Mouse (Mus musculus) cortical plate, adult 2 months (tissue): ENCODE data around the gene Klhl25. TPM values are rescaled to one million over a fixed set of nuclear protein-coding genes. Genes with fewer than 3 reads are reported as not detected.
A peak's percentile ranks its signal among the peaks of the same experiment; 100 is the strongest.

ENCODE experiments used
- H3K27ac ChIP-seq: fragments of 200-500 bp; 2 replicates; pipeline ENCODE4 v1.5.1; 2012; ENCODE audit warnings: low read length, control low read depth, inconsistent platforms; ENCODE audit not compliant: insufficient read depth
- H3K4me1 ChIP-seq: fragments of 200-500 bp; 2 replicates; pipeline ENCODE4 v1.6.1; 2011; ENCODE audit warnings: low read length; ENCODE audit not compliant: control insufficient read depth, insufficient read depth
- H3K4me3 ChIP-seq: fragments of 200-500 bp; 2 replicates; pipeline ENCODE4 v1.5.1; 2011; ENCODE audit warnings: mild to moderate bottlenecking, low read length, control low read depth; ENCODE audit not compliant: insufficient read depth
- CTCF ChIP-seq: fragments of 200-500 bp; IDR thresholded peaks from 2 replicates; pipeline ENCODE4 v1.5.1; 2011; ENCODE audit warnings: mild to moderate bottlenecking, control low read depth, low read length; ENCODE audit not compliant: insufficient read depth; ENCODE audit errors: extremely low read depth
- POLR2A ChIP-seq: fragments of 200-500 bp; IDR thresholded peaks from 2 replicates; pipeline ENCODE4 v1.6.1; 2011; ENCODE audit warnings: mild to moderate bottlenecking, low read length, control low read depth; ENCODE audit not compliant: insufficient read depth; ENCODE audit errors: extremely low read depth
- polyA plus RNA-seq: library from polyadenylated mRNA; depleted of rRNA; stranded (reverse); fragments of >200 nt; gene quantifications from 2 replicates; pipeline ENCODE4 v1.2.3, GENCODE M21; 2012; rRNA removed

Gene Klhl25
- 7.8 and 8.0 TPM in 2 replicates for polyA plus RNA-seq

GRCm38 (mm10) chr7:75848115-75848775 lies at the start of gene Klhl25:
Gene Klhl25 (plus strand): TSS chr7:75848310.
- Histone ChIP-seq H3K27ac (peak within 1 kb of the TSS; percentile 66), H3K4me1 (peaks cover 10% of the 10 kb centered on the region; the same call in 1 of the 2 replicates), H3K4me3 (peak within 1 kb of the TSS; percentile 93)
- TF ChIP-seq CTCF: no peak
- 0 out of 2 replicates have a peak, but pooled peaks have one; percentile 17 for TF ChIP-seq POLR2A

- no peaks in the 10 kb centered on the region; the same call in 1 of the 2 replicates for H3K4me1 ChIP-seq
- H3K27ac ChIP-seq: no peak overlapping the region
- H3K4me3 ChIP-seq: no peak overlapping the region
- TF ChIP-seq CTCF (no peak), POLR2A (no peak)
Observed at GRCm38 (mm10) chr7:75800530-75800929, 47.6 kb upstream of the Klhl25 start.

- no peak for TF ChIP-seq POLR2A
- TF ChIP-seq CTCF: no peak
- Histone ChIP-seq H3K4me3 (no peak overlapping the region), H3K4me1 (no peaks in the 10 kb centered on the region; the same call in 1 of the 2 replicates), H3K27ac (no peak overlapping the region)
Observed at GRCm38 (mm10) chr7:75801022-75801421, 47.1 kb upstream of the Klhl25 start.

GRCm38 (mm10) chr7:75801621-75802358 lies 46.3 kb upstream of the Klhl25 start:
- Histone ChIP-seq H3K4me1 (no peaks in the 10 kb centered on the region), H3K27ac (no peak overlapping the region), H3K4me3 (no peak overlapping the region)
- TF ChIP-seq POLR2A (no peak), CTCF (no peak)

- no peak overlapping the region for H3K4me3 ChIP-seq
- no peaks in the 10 kb centered on the region for H3K4me1 ChIP-seq
- TF ChIP-seq CTCF (no peak), POLR2A (no peak)
- H3K27ac ChIP-seq: no peak overlapping the region
Observed at GRCm38 (mm10) chr7:75802887-75803286, 45.2 kb upstream of the Klhl25 start.

GRCm38 (mm10) chr7:75806161-75806560 lies 41.9 kb upstream of the Klhl25 start:
- no peak overlapping the region for H3K27ac ChIP-seq
- TF ChIP-seq CTCF (no peak), POLR2A (no peak)
- no peak overlapping the region for H3K4me3 ChIP-seq
- no peaks in the 10 kb centered on the region for H3K4me1 ChIP-seq

- TF ChIP-seq POLR2A (no peak), CTCF (no peak)
- H3K4me3 ChIP-seq: no peak overlapping the region
- H3K4me1 ChIP-seq: no peaks in the 10 kb centered on the region
- no peak overlapping the region for H3K27ac ChIP-seq
Observed at GRCm38 (mm10) chr7:75806711-75807110, 41.4 kb upstream of the Klhl25 start.

GRCm38 (mm10) chr7:75807460-75808304 lies 40.4 kb upstream of the Klhl25 start:
- Histone ChIP-seq H3K27ac (no peak overlapping the region), H3K4me1 (no peaks in the 10 kb centered on the region), H3K4me3 (no peak overlapping the region)
- TF ChIP-seq CTCF: no peak
- TF ChIP-seq POLR2A: no peak

- Histone ChIP-seq H3K4me3 (no peak overlapping the region), H3K27ac (no peak overlapping the region), H3K4me1 (no peaks in the 10 kb centered on the region)
- TF ChIP-seq CTCF (no peak), POLR2A (no peak)
Observed at GRCm38 (mm10) chr7:75820687-75821086, 27.4 kb upstream of the Klhl25 start.
